Mouse (Mus musculus) neural tube, embryonic 15.5 days (tissue): ENCODE measurements around the gene H2-Ob. TPM values are rescaled to one million over a fixed set of nuclear protein-coding genes. Genes with fewer than 3 reads are reported as not detected.

ENCODE experiments used
- ATAC-seq: fragments of 200-750 bp; cut with Nextera tagmentation; 2 replicates; pipeline ENCODE4 v1.8.0; 2017; ENCODE audit warnings: mild to moderate bottlenecking, moderate TSS enrichment, moderate library complexity; ENCODE audit not compliant: low FRiP score
- H3K27ac ChIP-seq: fragments of 300-500 bp; sonication (generic); replicated peaks from 2 replicates; pipeline ENCODE4 v1.5.1; 2015; ENCODE audit warnings: mild to moderate bottlenecking, inconsistent platforms
- H3K27me3 ChIP-seq: fragments of 300-500 bp; sonication (generic); replicated peaks from 2 replicates; pipeline ENCODE4 v1.6.1; 2015; ENCODE audit warnings: inconsistent platforms
- H3K36me3 ChIP-seq: fragments of 300-500 bp; sonication (generic); 2 replicates; pipeline ENCODE4 v1.6.1; 2015; ENCODE audit warnings: inconsistent platforms
- H3K4me1 ChIP-seq: fragments of 300-500 bp; sonication (generic); 2 replicates; pipeline ENCODE4 v1.6.1; 2015; ENCODE audit warnings: inconsistent platforms
- H3K4me2 ChIP-seq: fragments of 300-500 bp; sonication (generic); 2 replicates; pipeline ENCODE4 v1.6.1; 2015; ENCODE audit warnings: inconsistent platforms, mild to moderate bottlenecking, moderate library complexity
- H3K4me3 ChIP-seq: fragments of 300-500 bp; sonication (generic); replicated peaks from 2 replicates; pipeline ENCODE4 v1.5.1; 2015; ENCODE audit warnings: mild to moderate bottlenecking, inconsistent platforms
- H3K9ac ChIP-seq: fragments of 300-500 bp; sonication (generic); replicated peaks from 2 replicates; pipeline ENCODE4 v1.6.1; 2015; ENCODE audit warnings: mild to moderate bottlenecking, inconsistent platforms
- H3K9me3 ChIP-seq: fragments of 300-500 bp; sonication (generic); replicated peaks from 2 replicates; pipeline ENCODE4 v1.6.1; 2016; ENCODE audit warnings: inconsistent platforms
- WGBS: fragments of 180-500 bp; shearing (Covaris S2); methylation state at CpG from one replicate; pipeline ENCODE4 v1.1.7; 2015; ENCODE audit warnings: mixed read lengths; 5-methylcytosine and 5-hydroxymethylcytosine counted together
- polyA plus RNA-seq: library from polyadenylated mRNA; unstranded; fragments of >200 nt; fragmentation: Nextera tagmentation; extraction: Ambion mirVana; gene quantifications from 2 replicates; pipeline ENCODE4 v1.2.1, GENCODE M21; 2015

H2-Ob gene
- polyA plus RNA-seq, 1 experiment from 2014 or later = 0.08 TPM

GRCm38 (mm10) chr17:34268748-34269147 is 30.0 kb downstream of the H2-Ob start:
- H3K27me3 ChIP-seq = peaks cover 16% of the 10 kb centered on the region
- ATAC-seq = no peak
- H3K4me3 ChIP-seq = no peak overlapping the region
- H3K9ac ChIP-seq = no peak overlapping the region
- no peak overlapping the region for H3K4me2 ChIP-seq
- peaks cover 17% of the 10 kb centered on the region for H3K4me1 ChIP-seq
- H3K36me3 ChIP-seq = no peaks in the 10 kb centered on the region
- WGBS = 95% methylated on average over 2 of the region's 2 CpGs
- no peak overlapping the region for H3K27ac ChIP-seq
- no peaks in the 10 kb centered on the region for H3K9me3 ChIP-seq

- 76% methylated on average over 4 of the region's 4 CpGs for WGBS
- peaks cover 6% of the 10 kb centered on the region for H3K4me1 ChIP-seq
- H3K4me3 ChIP-seq = no peak overlapping the region
- no peak overlapping the region for H3K9ac ChIP-seq
- H3K27me3 ChIP-seq = peaks cover 8% of the 10 kb centered on the region
- ATAC-seq = no peak
- H3K9me3 ChIP-seq = no peaks in the 10 kb centered on the region
- H3K27ac ChIP-seq = no peak overlapping the region
- no peak overlapping the region for H3K4me2 ChIP-seq
- H3K36me3 ChIP-seq = no peaks in the 10 kb centered on the region
Measured at GRCm38 (mm10) chr17:34269817-34270216, 31.1 kb downstream of the H2-Ob start.

GRCm38 (mm10) chr17:34270230-34270629 is 31.5 kb downstream of the H2-Ob start:
- Histone ChIP-seq H3K27me3 (peaks cover 4% of the 10 kb centered on the region), H3K9me3 (no peaks in the 10 kb centered on the region), H3K4me3 (no peak overlapping the region), H3K4me1 (peaks cover 2% of the 10 kb centered on the region), H3K4me2 (no peak overlapping the region), H3K9ac (no peak overlapping the region), H3K27ac (no peak overlapping the region), H3K36me3 (no peaks in the 10 kb centered on the region)
- 90% methylated on average over 2 of the region's 2 CpGs for WGBS
- ATAC-seq = no peak

DNA sequence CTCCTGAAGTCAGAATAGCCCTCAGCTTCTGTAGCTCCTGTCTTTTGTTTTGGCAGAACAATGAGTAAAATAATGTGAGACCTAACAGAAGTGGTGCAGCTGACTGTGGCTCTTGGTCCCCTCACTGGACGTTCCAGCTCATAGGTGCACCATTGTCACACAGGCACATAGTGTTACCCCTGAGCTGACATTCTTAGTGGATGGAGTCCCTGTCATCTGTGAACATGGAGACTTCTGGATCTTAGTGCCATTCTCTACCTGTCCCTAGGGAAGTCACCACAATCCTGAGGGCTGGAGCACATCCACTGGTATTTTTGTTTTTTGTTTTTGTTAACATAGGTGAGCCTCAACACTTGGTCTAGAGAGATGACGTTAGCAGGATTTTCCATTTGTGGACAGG is 32.2 kb downstream of the H2-Ob start:
- Histone ChIP-seq H3K9ac (no peak overlapping the region), H3K27ac (no peak overlapping the region), H3K9me3 (no peaks in the 10 kb centered on the region), H3K4me3 (no peak overlapping the region), H3K36me3 (no peaks in the 10 kb centered on the region), H3K4me2 (no peak overlapping the region), H3K4me1 (no peaks in the 10 kb centered on the region), H3K27me3 (no peaks in the 10 kb centered on the region)
- WGBS = 77% methylated on average over 2 of the region's 2 CpGs
- no peak for ATAC-seq

DNA sequence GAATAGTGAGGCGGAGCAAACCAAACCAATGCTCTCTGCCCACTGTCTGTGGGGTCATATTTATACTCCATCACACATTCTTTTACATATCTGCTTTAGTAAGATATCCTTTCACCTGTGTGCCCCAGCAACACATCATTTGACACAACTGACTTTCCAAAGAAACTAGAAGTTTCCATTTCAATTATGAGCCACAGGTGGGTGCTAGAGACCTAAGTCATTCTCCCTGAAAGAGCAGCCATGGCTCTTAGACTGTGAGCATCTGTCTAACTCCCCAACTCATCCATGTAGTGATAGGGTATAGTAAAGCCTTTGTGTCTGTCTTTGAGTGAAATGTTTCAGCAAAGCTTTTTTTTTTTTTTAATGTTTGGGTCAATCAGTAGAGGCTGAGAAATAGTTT is 33.4 kb downstream of the H2-Ob start:
- H3K4me3 ChIP-seq = no peak overlapping the region
- no peaks in the 10 kb centered on the region for H3K27me3 ChIP-seq
- H3K27ac ChIP-seq = no peak overlapping the region
- H3K9ac ChIP-seq = no peak overlapping the region
- H3K4me2 ChIP-seq = no peak overlapping the region
- no peaks in the 10 kb centered on the region for H3K36me3 ChIP-seq
- 0 out of 2 replicates have a peak, but pooled peaks cover under 1% of the 10 kb centered on the region for H3K9me3 ChIP-seq
- no peak for ATAC-seq
- no peaks in the 10 kb centered on the region for H3K4me1 ChIP-seq
- 91% methylated on average over 1 of the region's 1 CpGs for WGBS

- H3K27me3 ChIP-seq = 0 out of 2 replicates have a peak, but pooled peaks cover 2% of the 10 kb centered on the region
- H3K27ac ChIP-seq = no peak overlapping the region
- no peaks in the 10 kb centered on the region for H3K36me3 ChIP-seq
- H3K4me2 ChIP-seq = no peak overlapping the region
- H3K4me1 ChIP-seq = no peaks in the 10 kb centered on the region
- WGBS = 78% methylated on average over 1 of the region's 1 CpGs
- H3K4me3 ChIP-seq = no peak overlapping the region
- H3K9me3 ChIP-seq = 0 out of 2 replicates have a peak, but pooled peaks cover 3% of the 10 kb centered on the region
- ATAC-seq = no peak
- no peak overlapping the region for H3K9ac ChIP-seq
Measured at GRCm38 (mm10) chr17:34280499-34281038, 41.9 kb downstream of the H2-Ob start.

DNA sequence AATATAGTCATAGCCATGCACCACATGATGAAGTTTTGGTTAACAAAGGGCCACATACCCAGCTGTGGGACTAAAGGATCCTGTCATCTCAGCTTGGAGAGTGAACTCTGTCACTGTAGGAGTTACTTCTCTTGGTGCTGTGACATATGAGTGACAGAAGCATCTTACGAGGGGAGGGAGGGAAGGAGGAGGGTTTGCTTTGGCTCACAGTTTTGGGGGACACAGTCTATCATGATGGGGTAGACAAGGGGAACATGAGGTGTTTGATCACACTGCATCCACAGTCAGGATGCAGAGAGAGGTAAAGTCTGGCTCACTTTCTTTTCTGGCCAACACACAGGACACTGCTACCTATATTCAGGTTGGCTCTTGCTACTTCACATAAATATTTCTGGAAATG is 43.1 kb downstream of the H2-Ob start:
- no peak for ATAC-seq
- Histone ChIP-seq H3K27me3 (0 out of 2 replicates have a peak, but pooled peaks cover 2% of the 10 kb centered on the region), H3K4me3 (no peak overlapping the region), H3K36me3 (no peaks in the 10 kb centered on the region), H3K4me2 (no peak overlapping the region), H3K9ac (no peak overlapping the region), H3K9me3 (0 out of 2 replicates have a peak, but pooled peaks cover 3% of the 10 kb centered on the region), H3K27ac (no peak overlapping the region), H3K4me1 (no peaks in the 10 kb centered on the region)
- 92% methylated on average over 1 of the region's 1 CpGs for WGBS

DNA sequence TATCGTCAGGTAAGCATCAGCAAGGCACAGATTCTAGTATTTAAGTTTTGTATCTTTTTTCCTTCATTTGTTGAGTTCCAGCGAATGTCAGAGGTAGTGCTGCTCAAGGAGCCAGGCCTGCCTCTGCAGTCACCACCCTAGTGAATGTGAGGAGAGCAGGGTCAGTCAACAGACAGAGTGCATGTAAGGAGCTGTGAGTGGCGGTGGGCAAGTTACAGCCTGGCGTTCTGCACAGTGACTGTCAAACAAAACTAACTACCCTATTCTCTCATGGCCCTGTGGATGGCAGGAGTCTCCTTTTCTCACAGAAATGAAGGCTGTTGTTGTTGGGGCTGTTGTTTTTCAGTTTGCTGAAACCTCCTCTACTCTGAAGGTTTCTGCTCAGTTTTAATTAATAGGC is 46.7 kb downstream of the H2-Ob start:
- Histone ChIP-seq H3K4me3 (no peak overlapping the region), H3K4me1 (no peaks in the 10 kb centered on the region), H3K27me3 (0 out of 2 replicates have a peak, but pooled peaks cover 2% of the 10 kb centered on the region), H3K4me2 (no peak overlapping the region), H3K36me3 (no peaks in the 10 kb centered on the region), H3K9ac (no peak overlapping the region), H3K9me3 (no peaks in the 10 kb centered on the region), H3K27ac (no peak overlapping the region)
- 73% methylated on average over 4 of the region's 4 CpGs for WGBS
- no peak for ATAC-seq

DNA sequence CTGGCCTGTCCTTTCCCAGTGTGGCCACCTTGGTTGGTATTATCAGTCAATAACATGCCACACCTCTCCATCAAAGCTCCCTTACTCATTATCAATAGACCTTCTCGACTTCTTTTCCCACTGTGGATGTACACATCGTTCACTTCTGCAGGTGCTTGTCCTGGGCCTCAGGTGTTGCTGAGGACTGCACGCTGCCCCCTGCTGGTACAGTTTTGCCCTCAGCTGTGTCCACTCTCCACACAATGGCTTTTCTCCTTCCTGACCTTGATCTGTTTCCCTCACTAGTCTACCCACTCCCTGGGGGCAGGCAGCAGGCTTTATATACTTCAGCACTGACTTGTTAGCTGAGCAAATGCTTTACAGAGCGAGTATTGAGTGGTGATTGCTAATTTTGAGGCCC is 47.1 kb downstream of the H2-Ob start:
- Histone ChIP-seq H3K36me3 (no peaks in the 10 kb centered on the region), H3K9me3 (no peaks in the 10 kb centered on the region), H3K4me2 (no peak overlapping the region), H3K27me3 (0 out of 2 replicates have a peak, but pooled peaks cover 2% of the 10 kb centered on the region), H3K4me3 (no peak overlapping the region), H3K4me1 (no peaks in the 10 kb centered on the region), H3K27ac (no peak overlapping the region), H3K9ac (no peak overlapping the region)
- 43% methylated on average over 4 of the region's 4 CpGs for WGBS
- ATAC-seq = no peak

DNA sequence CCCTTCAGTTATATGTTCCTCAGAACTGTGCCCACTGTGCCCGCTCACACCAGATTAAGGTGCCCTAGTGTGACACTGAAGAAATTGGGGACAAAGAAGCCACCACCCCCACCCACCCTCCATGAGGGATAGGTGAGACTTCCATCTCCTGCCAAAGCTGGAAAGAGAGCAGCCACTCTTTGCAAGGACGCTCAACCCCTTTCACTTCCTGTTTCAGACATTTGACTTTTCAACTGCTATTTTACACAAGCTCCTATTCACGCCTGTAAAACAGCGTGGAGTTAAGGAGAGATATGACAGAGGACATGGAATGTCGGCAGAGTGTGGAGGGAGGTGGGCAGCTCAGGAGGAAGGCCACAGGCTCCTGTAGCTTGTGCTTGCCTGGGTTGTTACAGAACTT is 47.8 kb downstream of the H2-Ob start:
- Histone ChIP-seq H3K36me3 (no peaks in the 10 kb centered on the region), H3K27me3 (0 out of 2 replicates have a peak, but pooled peaks cover 2% of the 10 kb centered on the region), H3K4me2 (no peak overlapping the region), H3K4me3 (no peak overlapping the region), H3K4me1 (peaks cover 2% of the 10 kb centered on the region; the same call in 1 of the 2 replicates), H3K9me3 (no peaks in the 10 kb centered on the region), H3K27ac (no peak overlapping the region), H3K9ac (no peak overlapping the region)
- 89% methylated on average over 5 of the region's 5 CpGs for whole genome bisulfite sequencing
- no peak for ATAC-seq

DNA sequence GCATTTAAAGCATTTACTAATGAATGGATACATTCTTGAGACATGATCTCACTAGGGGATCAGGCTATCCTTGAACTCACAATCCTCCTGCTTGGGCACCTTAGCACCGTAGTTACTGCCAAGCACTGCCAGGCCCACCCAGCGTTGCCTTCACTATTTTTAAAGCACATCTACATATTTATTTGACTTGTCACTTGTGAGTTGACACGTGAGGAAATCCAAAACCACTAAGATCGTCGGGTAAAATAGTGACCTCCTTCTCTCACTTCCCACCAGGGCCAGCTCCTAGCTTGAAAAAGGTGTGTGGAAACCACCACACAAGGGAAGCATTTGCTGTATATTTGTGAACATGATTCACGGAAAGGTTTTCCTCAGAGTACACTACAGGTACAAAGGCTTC is 48.3 kb downstream of the H2-Ob start:
- 0 out of 2 replicates have a peak, but pooled peaks cover 2% of the 10 kb centered on the region for H3K27me3 ChIP-seq
- H3K9me3 ChIP-seq = no peaks in the 10 kb centered on the region
- H3K9ac ChIP-seq = no peak overlapping the region
- H3K4me2 ChIP-seq = no peak overlapping the region
- no peak for ATAC-seq
- H3K27ac ChIP-seq = no peak overlapping the region
- WGBS = 75% methylated on average over 6 of the region's 6 CpGs
- H3K4me3 ChIP-seq = no peak overlapping the region
- no peaks in the 10 kb centered on the region for H3K36me3 ChIP-seq
- peaks cover 5% of the 10 kb centered on the region; the same call in 1 of the 2 replicates for H3K4me1 ChIP-seq

- 0 out of 2 replicates have a peak, but pooled peaks cover 2% of the 10 kb centered on the region for H3K27me3 ChIP-seq
- H3K4me1 ChIP-seq = peaks cover 5% of the 10 kb centered on the region; the same call in 1 of the 2 replicates
- H3K9ac ChIP-seq = no peak within 1 kb of the TSS
- H3K27ac ChIP-seq = no peak within 1 kb of the TSS
- no peak for ATAC-seq
- H3K4me3 ChIP-seq = no peak within 1 kb of the TSS
- H3K36me3 ChIP-seq = no peaks in the 10 kb centered on the region
- 17% methylated on average over 8 of the region's 8 CpGs for whole genome bisulfite sequencing
- H3K4me2 ChIP-seq = no peak within 1 kb of the TSS
- H3K9me3 ChIP-seq = no peaks in the 10 kb centered on the region
Measured at GRCm38 (mm10) chr17:34287648-34288047, 48.9 kb downstream of the H2-Ob start, which contains the start of gene H2-Aa. Gene H2-Aa (minus strand): TSS chr17:34287823.
